Mouse (Mus musculus): Measurements from ENCODE around the gene Gxylt2. TPM values are rescaled to one million over a fixed set of nuclear protein-coding genes. Genes with fewer than 3 reads are reported as not detected.

Gxylt2 gene
- polyA plus RNA-seq, 1 experiment: 0.16 TPM

GRCm38 (mm10) chr6:100821367-100821766, 116.8 kb downstream of the Gxylt2 start:
- Histone ChIP-seq H3K4me1 (ENCODE audit: control insufficient read depth, insufficient read depth, insufficient read length) (no peaks in the 10 kb centered on the region), H3K27ac (ENCODE audit: insufficient read depth, low read length) (no peak overlapping the region), H3K27me3 (ENCODE audit: control insufficient read depth, insufficient read depth, low read length) (no peaks in the 10 kb centered on the region), H3K36me3 (ENCODE audit: control insufficient read depth, insufficient read depth, low read length) (no peaks in the 10 kb centered on the region), H3K4me3 (ENCODE audit: extremely low read depth, insufficient read depth, insufficient read length) (no peak overlapping the region)
- DNase-seq (ENCODE audit: low read depth in 1 of 2, low spot score in 2 of 2): no peak
- TF ChIP-seq CTCF (IDR thresholded peaks at IDR 0.05; ENCODE audit: extremely low read depth, insufficient read depth, insufficient read length, insufficient replicate concordance): no peak
- no peak for TF ChIP-seq POLR2A (IDR thresholded peaks at IDR 0.05; ENCODE audit: low read depth, low read length)
- WGBS: 84% methylated on average over 2 of the region's 2 CpGs

GRCm38 (mm10) chr6:100823356-100823755, 118.8 kb downstream of the Gxylt2 start:
- Histone ChIP-seq H3K27ac (ENCODE audit: insufficient read depth, low read length) (no peak overlapping the region), H3K4me3 (ENCODE audit: extremely low read depth, insufficient read depth, insufficient read length) (no peak overlapping the region), H3K27me3 (ENCODE audit: control insufficient read depth, insufficient read depth, low read length) (no peaks in the 10 kb centered on the region), H3K36me3 (ENCODE audit: control insufficient read depth, insufficient read depth, low read length) (no peaks in the 10 kb centered on the region), H3K4me1 (ENCODE audit: control insufficient read depth, insufficient read depth, insufficient read length) (no peaks in the 10 kb centered on the region)
- no peak for DNase-seq (ENCODE audit: low read depth in 1 of 2, low spot score in 2 of 2)
- 89% methylated on average over 1 of the region's 1 CpGs for WGBS
- no peak for TF ChIP-seq CTCF (IDR thresholded peaks at IDR 0.05; ENCODE audit: extremely low read depth, insufficient read depth, insufficient read length, insufficient replicate concordance)
- TF ChIP-seq POLR2A (IDR thresholded peaks at IDR 0.05; ENCODE audit: low read depth, low read length): no peak

GRCm38 (mm10) chr6:100824381-100824965, 119.9 kb downstream of the Gxylt2 start:
- no peaks in the 10 kb centered on the region for H3K27me3 ChIP-seq (ENCODE audit: control insufficient read depth, insufficient read depth, low read length)
- H3K27ac ChIP-seq (ENCODE audit: insufficient read depth, low read length): no peak overlapping the region
- H3K4me3 ChIP-seq (ENCODE audit: extremely low read depth, insufficient read depth, insufficient read length): no peak overlapping the region
- no peak for DNase-seq (ENCODE audit: low read depth in 1 of 2, low spot score in 2 of 2)
- no peaks in the 10 kb centered on the region for H3K4me1 ChIP-seq (ENCODE audit: control insufficient read depth, insufficient read depth, insufficient read length)
- no peaks in the 10 kb centered on the region for H3K36me3 ChIP-seq (ENCODE audit: control insufficient read depth, insufficient read depth, low read length)
- 58% methylated on average over 7 of the region's 7 CpGs for WGBS
- TF ChIP-seq CTCF (IDR thresholded peaks at IDR 0.05; ENCODE audit: extremely low read depth, insufficient read depth, insufficient read length, insufficient replicate concordance): no peak
- TF ChIP-seq POLR2A (IDR thresholded peaks at IDR 0.05; ENCODE audit: low read depth, low read length): no peak

- 85% methylated on average over 6 of the region's 6 CpGs for WGBS
These were observed 121.5 kb downstream of the Gxylt2 start for GRCm38 (mm10) chr6:100826046-100826445.

GRCm38 (mm10) chr6:100828565-100828964, 124.0 kb downstream of the Gxylt2 start:
- no peak overlapping the region for H3K27ac ChIP-seq (ENCODE audit: insufficient read depth, low read length)
- no peak overlapping the region for H3K4me3 ChIP-seq (ENCODE audit: extremely low read depth, insufficient read depth, insufficient read length)
- H3K4me1 ChIP-seq (ENCODE audit: control insufficient read depth, insufficient read depth, insufficient read length): no peaks in the 10 kb centered on the region; the same call in 1 of the 2 replicates
- H3K36me3 ChIP-seq (ENCODE audit: control insufficient read depth, insufficient read depth, low read length): no peaks in the 10 kb centered on the region
- H3K27me3 ChIP-seq (ENCODE audit: control insufficient read depth, insufficient read depth, low read length): no peaks in the 10 kb centered on the region
- WGBS: 77% methylated on average over 7 of the region's 7 CpGs
- no peak for TF ChIP-seq CTCF (IDR thresholded peaks at IDR 0.05; ENCODE audit: extremely low read depth, insufficient read depth, insufficient read length, insufficient replicate concordance)
- DNase-seq (ENCODE audit: low read depth in 1 of 2, low spot score in 2 of 2): no peak

More at GRCm38 (mm10) chr6:100826046-100826445, 121.5 kb downstream of the Gxylt2 start:
- no peak for DNase-seq (ENCODE audit: low read depth in 1 of 2, low spot score in 2 of 2)
- no peaks in the 10 kb centered on the region for H3K4me1 ChIP-seq (ENCODE audit: control insufficient read depth, insufficient read depth, insufficient read length)
- H3K36me3 ChIP-seq (ENCODE audit: control insufficient read depth, insufficient read depth, low read length): no peaks in the 10 kb centered on the region
- no peak overlapping the region for H3K27ac ChIP-seq (ENCODE audit: insufficient read depth, low read length)
- no peak for TF ChIP-seq CTCF (IDR thresholded peaks at IDR 0.05; ENCODE audit: extremely low read depth, insufficient read depth, insufficient read length, insufficient replicate concordance)
- no peak for TF ChIP-seq POLR2A (IDR thresholded peaks at IDR 0.05; ENCODE audit: low read depth, low read length)
- no peaks in the 10 kb centered on the region for H3K27me3 ChIP-seq (ENCODE audit: control insufficient read depth, insufficient read depth, low read length)
- no peak overlapping the region for H3K4me3 ChIP-seq (ENCODE audit: extremely low read depth, insufficient read depth, insufficient read length)

- WGBS: 96% methylated on average over 5 of the region's 5 CpGs
- TF ChIP-seq POLR2A (IDR thresholded peaks at IDR 0.05; ENCODE audit: low read depth, low read length) (no peak), CTCF (IDR thresholded peaks at IDR 0.05; ENCODE audit: extremely low read depth, insufficient read depth, insufficient read length, insufficient replicate concordance) (no peak)
- no peaks in the 10 kb centered on the region for H3K36me3 ChIP-seq (ENCODE audit: control insufficient read depth, insufficient read depth, low read length)
These were observed 125.2 kb downstream of the Gxylt2 start for GRCm38 (mm10) chr6:100829770-100830169.

GRCm38 (mm10) chr6:100831188-100831587, 126.7 kb downstream of the Gxylt2 start:
- peaks cover 3% of the 10 kb centered on the region; the same call in 1 of the 2 replicates for H3K36me3 ChIP-seq (ENCODE audit: control insufficient read depth, insufficient read depth, low read length)
- TF ChIP-seq CTCF (IDR thresholded peaks at IDR 0.05; ENCODE audit: extremely low read depth, insufficient read depth, insufficient read length, insufficient replicate concordance) (no peak), POLR2A (IDR thresholded peaks at IDR 0.05; ENCODE audit: low read depth, low read length) (no peak)
- no peak overlapping the region for H3K27ac ChIP-seq (ENCODE audit: insufficient read depth, low read length)
- WGBS: 77% methylated on average over 3 of the region's 3 CpGs
- no peak overlapping the region for H3K4me3 ChIP-seq (ENCODE audit: extremely low read depth, insufficient read depth, insufficient read length)
- no peaks in the 10 kb centered on the region for H3K27me3 ChIP-seq (ENCODE audit: control insufficient read depth, insufficient read depth, low read length)
- no peak for DNase-seq (ENCODE audit: low read depth in 1 of 2, low spot score in 2 of 2)
- peaks cover 5% of the 10 kb centered on the region for H3K4me1 ChIP-seq (ENCODE audit: control insufficient read depth, insufficient read depth, insufficient read length)

More at GRCm38 (mm10) chr6:100829770-100830169, 125.2 kb downstream of the Gxylt2 start:
- Histone ChIP-seq H3K4me3 (ENCODE audit: extremely low read depth, insufficient read depth, insufficient read length) (no peak overlapping the region), H3K27me3 (ENCODE audit: control insufficient read depth, insufficient read depth, low read length) (no peaks in the 10 kb centered on the region), H3K27ac (ENCODE audit: insufficient read depth, low read length) (no peak overlapping the region), H3K4me1 (ENCODE audit: control insufficient read depth, insufficient read depth, insufficient read length) (peaks cover 2% of the 10 kb centered on the region)
- DNase-seq (ENCODE audit: low read depth in 1 of 2, low spot score in 2 of 2): no peak

Measured in spleen, adult 2 months (tissue).